Mouse (Mus musculus) forebrain, embryonic 14.5 days (tissue): ENCODE results near the gene Hspg2. TPM values are rescaled to one million over a fixed set of nuclear protein-coding genes. Genes with fewer than 3 reads are reported as not detected.
"Not testable (repeated sequence)": the region's sequence is repeated elsewhere in the genome, so short reads cannot be mapped to it uniquely, and the experiment has no call there.

ENCODE experiments used
- ATAC-seq: fragments of 200-750 bp; cut with Nextera tagmentation; 2 replicates; pipeline ENCODE4 v1.8.0; 2017; ENCODE audit warnings: mild to moderate bottlenecking, moderate library complexity
- DNase-seq: peaks from one replicate; pipeline ENCODE4 v3.0.0-alpha.2; 2015; ENCODE audit warnings: low spot score
- H3K27ac ChIP-seq: fragments of 300-500 bp; sonication (generic); 2 replicates; pipeline ENCODE4 v1.5.1; 2014; ENCODE audit warnings: low read depth, mild to moderate bottlenecking, control low read depth, low read length, moderate library complexity
- H3K27me3 ChIP-seq: fragments of 300-500 bp; sonication (generic); replicated peaks from 2 replicates; pipeline ENCODE4 v1.6.1; 2014; ENCODE audit warnings: low read length, control low read depth, mixed read lengths; ENCODE audit not compliant: control insufficient read depth, insufficient read depth
- H3K36me3 ChIP-seq: fragments of 300-500 bp; sonication (generic); 2 replicates; pipeline ENCODE4 v1.6.1; 2014; ENCODE audit warnings: low read length, control low read depth; ENCODE audit not compliant: control insufficient read depth, insufficient read depth
- H3K4me1 ChIP-seq: fragments of 300-500 bp; sonication (generic); 2 replicates; pipeline ENCODE4 v1.6.1; 2014; ENCODE audit warnings: antibody characterized with exemption, low read length, control low read depth; ENCODE audit not compliant: control insufficient read depth, insufficient read depth
- H3K4me2 ChIP-seq: fragments of 300-500 bp; sonication (generic); 2 replicates; pipeline ENCODE4 v1.6.1; 2014; ENCODE audit warnings: mild to moderate bottlenecking, control low read depth, low read length
- H3K4me3 ChIP-seq: fragments of 300-500 bp; sonication (generic); 2 replicates; pipeline ENCODE4 v1.5.1; 2014; ENCODE audit warnings: low read depth, low read length, control low read depth
- H3K9ac ChIP-seq: fragments of 300-500 bp; sonication (generic); 2 replicates; pipeline ENCODE4 v1.6.1; 2014; ENCODE audit warnings: mild to moderate bottlenecking, low read length, control low read depth, moderate library complexity
- H3K9me3 ChIP-seq: fragments of 300-500 bp; sonication (generic); replicated peaks from 2 replicates; pipeline ENCODE4 v1.6.1; 2016; ENCODE audit warnings: low read length, control low read depth, mixed read lengths; ENCODE audit not compliant: control insufficient read depth
- WGBS: fragments of 180-500 bp; shearing (Covaris S2); extraction: QIAGEN DNeasy Blood & Tissue Kit; methylation state at CpG from one replicate; pipeline ENCODE4 v1.1.7; 2014; 5-methylcytosine and 5-hydroxymethylcytosine counted together
- polyA plus RNA-seq: library from polyadenylated mRNA; unstranded; fragments of >200 nt; fragmentation: Nextera tagmentation; extraction: Ambion mirVana; gene quantifications from 2 replicates; pipeline ENCODE4 v1.2.1, GENCODE M21; 2014

Hspg2 gene
- 4.0 and 4.7 TPM in 2 replicates for polyA plus RNA-seq

- Histone ChIP-seq H3K4me2 (peak within 1 kb of the TSS; percentile 94), H3K9me3 (no peaks in the 10 kb centered on the region), H3K4me3 (peak within 1 kb of the TSS; percentile 50), H3K27me3 (no peaks in the 10 kb centered on the region), H3K9ac (peak within 1 kb of the TSS; percentile 67), H3K4me1 (peaks cover 13% of the 10 kb centered on the region), H3K36me3 (no peaks in the 10 kb centered on the region), H3K27ac (peak within 1 kb of the TSS; percentile 39; the same call in 1 of the 2 replicates)
- DNase-seq (peak; percentile 95), ATAC-seq (peak; percentile 90)
- WGBS = 2% methylated on average over 65 of the region's 72 CpGs
Measured at GRCm38 (mm10) chr4:137468260-137469080, at the start of gene Hspg2. TSS of gene Hspg2 (plus strand) at chr4:137468769.

GRCm38 (mm10) chr4:137430502-137430901 is 38.1 kb upstream of the Hspg2 start, which contains the start of gene Cela3b:
TSS of gene Cela3b (minus strand) at chr4:137430540.
- WGBS = 90% methylated on average over 4 of the region's 4 CpGs
- DNase-seq (no peak), ATAC-seq (no peak)
- no peaks in the 10 kb centered on the region for H3K4me1 ChIP-seq
- no peaks in the 10 kb centered on the region for H3K9me3 ChIP-seq
- no peak within 1 kb of the TSS for H3K4me3 ChIP-seq
- no peaks in the 10 kb centered on the region for H3K27me3 ChIP-seq
- H3K4me2 ChIP-seq = no peak within 1 kb of the TSS
- no peak within 1 kb of the TSS for H3K9ac ChIP-seq
- no peak within 1 kb of the TSS for H3K27ac ChIP-seq
- no peaks in the 10 kb centered on the region for H3K36me3 ChIP-seq

- not testable (repeated sequence) for H3K27ac ChIP-seq, H3K27me3 ChIP-seq, H3K36me3 ChIP-seq, H3K4me3 ChIP-seq, H3K9me3 ChIP-seq, H3K4me1 ChIP-seq, DNase-seq, H3K4me2 ChIP-seq, H3K9ac ChIP-seq, ATAC-seq
- 82% methylated on average over 10 of the region's 10 CpGs for WGBS
Measured at GRCm38 (mm10) chr4:137432700-137433550, 35.6 kb upstream of the Hspg2 start.

GRCm38 (mm10) chr4:137436979-137437669 is 31.4 kb upstream of the Hspg2 start:
- Histone ChIP-seq H3K4me1 (no peaks in the 10 kb centered on the region), H3K9ac (no peak overlapping the region), H3K4me2 (no peak overlapping the region), H3K36me3 (no peaks in the 10 kb centered on the region), H3K27ac (no peak overlapping the region), H3K27me3 (no peaks in the 10 kb centered on the region), H3K9me3 (no peaks in the 10 kb centered on the region), H3K4me3 (no peak overlapping the region)
- DNase-seq (no peak), ATAC-seq (no peak)
- 89% methylated on average over 8 of the region's 8 CpGs for WGBS

GRCm38 (mm10) chr4:137438842-137439241 is 29.7 kb upstream of the Hspg2 start:
- no peaks in the 10 kb centered on the region for H3K27me3 ChIP-seq
- no peak overlapping the region for H3K4me2 ChIP-seq
- H3K9ac ChIP-seq = no peak overlapping the region
- 90% methylated on average over 8 of the region's 8 CpGs for WGBS
- no peak overlapping the region for H3K4me3 ChIP-seq
- ATAC-seq = no peak
- H3K9me3 ChIP-seq = no peaks in the 10 kb centered on the region
- no peak overlapping the region for H3K27ac ChIP-seq
- no peaks in the 10 kb centered on the region for H3K4me1 ChIP-seq
- DNase-seq = no peak
- H3K36me3 ChIP-seq = no peaks in the 10 kb centered on the region

- no peak overlapping the region for H3K4me2 ChIP-seq
- ATAC-seq (no peak), DNase-seq (no peak)
- WGBS = 85% methylated on average over 4 of the region's 4 CpGs
- no peaks in the 10 kb centered on the region for H3K9me3 ChIP-seq
- no peak overlapping the region for H3K4me3 ChIP-seq
- no peak overlapping the region for H3K9ac ChIP-seq
- no peaks in the 10 kb centered on the region for H3K27me3 ChIP-seq
- no peaks in the 10 kb centered on the region for H3K4me1 ChIP-seq
- H3K36me3 ChIP-seq = no peaks in the 10 kb centered on the region
- no peak overlapping the region for H3K27ac ChIP-seq
Measured at GRCm38 (mm10) chr4:137441332-137441731, 27.2 kb upstream of the Hspg2 start.

GRCm38 (mm10) chr4:137443625-137444024 is 24.9 kb upstream of the Hspg2 start:
- Histone ChIP-seq H3K4me1 (peaks cover 9% of the 10 kb centered on the region), H3K36me3 (no peaks in the 10 kb centered on the region), H3K4me3 (no peak overlapping the region), H3K27ac (no peak overlapping the region), H3K27me3 (no peaks in the 10 kb centered on the region), H3K4me2 (no peak overlapping the region), H3K9ac (no peak overlapping the region), H3K9me3 (no peaks in the 10 kb centered on the region)
- ATAC-seq (peak; percentile 15; the same call in 1 of the 2 replicates), DNase-seq (peak; percentile 76)
- 34% methylated on average over 5 of the region's 5 CpGs for WGBS

- Histone ChIP-seq H3K4me3 (no peak overlapping the region), H3K27me3 (no peaks in the 10 kb centered on the region), H3K36me3 (no peaks in the 10 kb centered on the region), H3K9ac (no peak overlapping the region), H3K4me2 (no peak overlapping the region), H3K9me3 (no peaks in the 10 kb centered on the region), H3K27ac (no peak overlapping the region), H3K4me1 (peaks cover 10% of the 10 kb centered on the region)
- 92% methylated on average over 4 of the region's 4 CpGs for WGBS
- ATAC-seq (no peak), DNase-seq (no peak)
Measured at GRCm38 (mm10) chr4:137445881-137446280, 22.7 kb upstream of the Hspg2 start.
